Mouse (Mus musculus) gastrocnemius, postnatal 10 days (tissue): ENCODE data around the gene Unc13b. TPM values are rescaled to one million over a fixed set of nuclear protein-coding genes. Genes with fewer than 3 reads are reported as not detected.

Experiments
- DNase-seq: peaks from one replicate; pipeline ENCODE4 v3.0.0; 2021; ENCODE audit warnings: mixed read lengths
- total RNA-seq, 2 experiments: library from RNA; stranded (reverse); gene quantifications; 2 replicates each; pipeline ENCODE4 v1.2.3; 2021

The Unc13b gene
- total RNA-seq, 2 experiments from 2014 or later = 5.0 to 7.1 TPM

GRCm38 (mm10) chr4:43037860-43038566 is 20.7 kb upstream of the Unc13b start:
- no peak for DNase-seq

GRCm38 (mm10) chr4:43038567-43039495 is 19.9 kb upstream of the Unc13b start:
- DNase-seq = peak; percentile 53

GRCm38 (mm10) chr4:43039609-43040008 is 19.1 kb upstream of the Unc13b start:
- no peak for DNase-seq

- peak; percentile 95 for DNase-seq
Observed at GRCm38 (mm10) chr4:43040114-43040572, 18.6 kb upstream of the Unc13b start.

GRCm38 (mm10) chr4:43040881-43041547 is 17.7 kb upstream of the Unc13b start:
- no peak for DNase-seq

GRCm38 (mm10) chr4:43043644-43044357 is 15.0 kb upstream of the Unc13b start:
- DNase-seq = no peak

GRCm38 (mm10) chr4:43044673-43045072 is 14.1 kb upstream of the Unc13b start:
- DNase-seq = no peak

GRCm38 (mm10) chr4:43045285-43045658 is 13.5 kb upstream of the Unc13b start:
- DNase-seq = no peak

GRCm38 (mm10) chr4:43045659-43046302 is 13.0 kb upstream of the Unc13b start, which contains the start of gene Fam214b:
Gene Fam214b, minus strand, starts transcription at chr4:43046220.
- DNase-seq = peak; percentile 97

GRCm38 (mm10) chr4:43046607-43047006 is 12.1 kb upstream of the Unc13b start:
- no peak for DNase-seq

GRCm38 (mm10) chr4:43047231-43047630 is 11.5 kb upstream of the Unc13b start:
- peak; percentile 53 for DNase-seq

- DNase-seq = no peak
Observed at GRCm38 (mm10) chr4:43052627-43053026, 6.1 kb upstream of the Unc13b start.

- DNase-seq = no peak
Observed at GRCm38 (mm10) chr4:43057654-43058053, 1.1 kb upstream of the Unc13b start.

- no peak for DNase-seq
Observed at GRCm38 (mm10) chr4:43058392-43058752, 381 bp upstream of the Unc13b start.

GRCm38 (mm10) chr4:43059697-43060096 is 944 bp downstream of the Unc13b start:
- no peak for DNase-seq

- DNase-seq = no peak
Observed at GRCm38 (mm10) chr4:43060286-43060685, 1.5 kb downstream of the Unc13b start.

- DNase-seq = no peak
Observed at GRCm38 (mm10) chr4:43065471-43065870, 6.7 kb downstream of the Unc13b start.

GRCm38 (mm10) chr4:43074923-43075322 is 16.2 kb downstream of the Unc13b start:
- no peak for DNase-seq

GRCm38 (mm10) chr4:43078071-43078718 is 19.4 kb downstream of the Unc13b start:
- DNase-seq = no peak

GRCm38 (mm10) chr4:43082458-43082857 is 23.7 kb downstream of the Unc13b start:
- DNase-seq = no peak

GRCm38 (mm10) chr4:43089950-43090349 is 31.2 kb downstream of the Unc13b start:
- no peak for DNase-seq
